Mouse (Mus musculus) heart, embryonic 14.5 days (tissue): Measurements from ENCODE around the gene Mxi1. TPM values are rescaled to one million over a fixed set of nuclear protein-coding genes. Genes with fewer than 3 reads are reported as not detected.

Experiments
- polyA plus RNA-seq: library from polyadenylated mRNA; unstranded; fragments of >200 nt; fragmentation: Nextera tagmentation; extraction: Ambion mirVana; gene quantifications from 2 replicates; pipeline ENCODE4 v1.2.1, GENCODE M21; 2014

Mxi1 gene
- polyA plus RNA-seq, 1 experiment from 2014 or later: 49.7 TPM

Other genes starting within 250 kb of the Mxi1 start
- 129 and 134 TPM in 2 replicates for gene Add3, start 170.1 kb upstream of the Mxi1 start, polyA plus RNA-seq
- not detected in 2 replicates for gene Gm10197, start 61.2 kb downstream of the Mxi1 start, polyA plus RNA-seq
- 31.5 and 32.7 TPM in 2 replicates for gene Smndc1, start 80.1 kb downstream of the Mxi1 start, polyA plus RNA-seq
- 6.7 and 7.4 TPM in 2 replicates for gene Dusp5, start 218.6 kb downstream of the Mxi1 start, polyA plus RNA-seq